Mouse (Mus musculus) cerebellum, adult (tissue): ENCODE results near the gene Tsr1.

Source experiments
- ATAC-seq: cut with Nextera tagmentation; 2 replicates; pipeline ENCODE4 v1.9.2; 2017; ENCODE audit warnings: mild to moderate bottlenecking, moderate library complexity, mixed read lengths; ENCODE audit not compliant: insufficient number of reproducible peaks, low FRiP score, low TSS enrichment

The Tsr1 gene

DNA sequence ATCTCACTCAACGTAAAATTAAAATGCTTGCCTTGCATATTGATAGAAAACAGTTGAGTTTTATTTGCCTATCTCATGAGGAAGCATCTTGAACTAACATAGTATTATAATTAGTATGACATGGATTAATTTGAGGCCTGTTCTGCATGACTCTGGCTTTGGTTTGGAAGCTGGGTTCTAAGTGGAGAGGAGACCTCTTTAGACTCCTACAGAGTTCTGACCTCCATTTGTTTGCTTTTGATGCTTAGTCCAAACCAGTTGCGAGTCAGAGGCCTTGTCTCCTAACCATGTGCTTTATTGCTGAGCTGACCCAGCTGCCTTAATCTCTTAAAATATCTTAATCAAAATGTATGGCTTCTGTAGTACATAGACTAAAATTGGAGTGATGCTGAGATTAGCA, 59.7 kb downstream of the Tsr1 start:
- ATAC-seq, result no peak
